Mouse (Mus musculus) hindbrain, postnatal 0 days (tissue): ENCODE results near the gene Slc43a1. TPM values are rescaled to one million over a fixed set of nuclear protein-coding genes. Genes with fewer than 3 reads are reported as not detected.

Source experiments
- ATAC-seq: fragments of 200-750 bp; cut with Nextera tagmentation; 2 replicates; pipeline ENCODE4 v1.8.0; 2017; ENCODE audit warnings: mild to moderate bottlenecking, moderate TSS enrichment, moderate library complexity
- DNase-seq: peaks from one replicate; pipeline ENCODE4 v3.0.0-alpha.2; 2015; ENCODE audit warnings: low spot score
- H3K27ac ChIP-seq: fragments of 300-500 bp; sonication (generic); 2 replicates; pipeline ENCODE4 v1.5.1; 2014; ENCODE audit warnings: mild to moderate bottlenecking
- H3K27me3 ChIP-seq: fragments of 300-500 bp; sonication (generic); 2 replicates; pipeline ENCODE4 v1.6.1; 2014; ENCODE audit warnings: low read length, mixed read lengths; ENCODE audit not compliant: insufficient read depth
- H3K36me3 ChIP-seq: fragments of 300-500 bp; sonication (generic); 2 replicates; pipeline ENCODE4 v1.6.1; 2014; ENCODE audit warnings: low read length, mixed read lengths; ENCODE audit not compliant: insufficient read depth
- H3K4me1 ChIP-seq: fragments of 300-500 bp; sonication (generic); 2 replicates; pipeline ENCODE4 v1.6.1; 2014; ENCODE audit warnings: antibody characterized with exemption, low read length, mixed read lengths; ENCODE audit not compliant: insufficient read depth
- H3K4me2 ChIP-seq: fragments of 300-500 bp; sonication (generic); 2 replicates; pipeline ENCODE4 v1.6.1; 2014; ENCODE audit warnings: low read depth, mild to moderate bottlenecking, low read length, moderate library complexity, mixed read lengths
- H3K4me3 ChIP-seq: fragments of 300-500 bp; sonication (generic); 2 replicates; pipeline ENCODE4 v1.5.1; 2014; ENCODE audit warnings: low read length
- H3K9ac ChIP-seq: fragments of 300-500 bp; sonication (generic); replicated peaks from 2 replicates; pipeline ENCODE4 v1.6.1; 2014; ENCODE audit warnings: mild to moderate bottlenecking, low read length, moderate library complexity, mixed read lengths
- H3K9me3 ChIP-seq: fragments of 300-500 bp; sonication (generic); 2 replicates; pipeline ENCODE4 v1.6.1; 2016; ENCODE audit warnings: low read length, mixed read lengths
- CTCF ChIP-seq: IDR thresholded peaks from 2 replicates; pipeline ENCODE4 v1.5.1; 2016; ENCODE audit warnings: antibody characterized with exemption, control low read depth, low read depth
- WGBS: fragments of 180-500 bp; shearing (Covaris S2); extraction: QIAGEN DNeasy Blood & Tissue Kit; methylation state at CpG from one replicate; pipeline ENCODE4 v1.1.7; 2014; 5-methylcytosine and 5-hydroxymethylcytosine counted together
- polyA plus RNA-seq: library from polyadenylated mRNA; unstranded; fragments of >200 nt; fragmentation: Nextera tagmentation; extraction: Ambion mirVana; gene quantifications from 2 replicates; pipeline ENCODE4 v1.2.1, GENCODE M21; 2015
- total RNA-seq: library from RNA; depleted of rRNA; stranded (reverse); fragments of >200 nt; gene quantifications from 2 replicates; pipeline ENCODE4 v1.2.3, GENCODE M21; 2014; rRNA removed

The Slc43a1 gene
- total RNA-seq (5.8 and 9.3 TPM in 2 replicates), polyA plus RNA-seq (1.3 and 1.5 TPM in 2 replicates)

DNA sequence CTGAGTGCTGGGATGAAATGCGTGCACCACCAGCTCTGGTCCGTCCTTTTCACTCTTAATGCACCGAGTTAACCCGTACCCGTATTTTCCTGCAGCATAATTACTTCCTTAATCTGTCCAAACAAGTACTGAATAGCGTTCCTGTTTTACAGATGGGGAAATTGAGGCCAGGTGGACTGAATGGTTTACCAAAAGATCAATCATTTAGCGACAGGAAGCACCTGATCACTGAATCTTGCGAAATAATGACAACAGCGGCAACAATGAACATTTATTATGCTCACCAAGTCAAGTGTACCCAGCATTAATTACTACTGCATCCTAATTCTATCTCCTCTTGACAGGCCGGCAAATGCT, at the start of gene Slc43a1:
TSS of gene Slc43a1 (plus strand) at position 258 of the 357 bp plus-strand sequence.
- Histone ChIP-seq H3K4me1 (peaks cover 11% of the 10 kb centered on the region; the same call in 1 of the 2 replicates), H3K4me3 (peak within 1 kb of the TSS; percentile 50), H3K9ac (peak within 1 kb of the TSS; percentile 38), H3K27me3 (peaks cover 26% of the 10 kb centered on the region), H3K4me2 (peak within 1 kb of the TSS; percentile 89), H3K36me3 (no peaks in the 10 kb centered on the region), H3K9me3 (no peaks in the 10 kb centered on the region), H3K27ac (no peak within 1 kb of the TSS)
- ATAC-seq (no peak), DNase-seq (no peak)
- no peak for TF ChIP-seq CTCF
- WGBS, result 21% methylated on average over 10 of the region's 10 CpGs

DNA sequence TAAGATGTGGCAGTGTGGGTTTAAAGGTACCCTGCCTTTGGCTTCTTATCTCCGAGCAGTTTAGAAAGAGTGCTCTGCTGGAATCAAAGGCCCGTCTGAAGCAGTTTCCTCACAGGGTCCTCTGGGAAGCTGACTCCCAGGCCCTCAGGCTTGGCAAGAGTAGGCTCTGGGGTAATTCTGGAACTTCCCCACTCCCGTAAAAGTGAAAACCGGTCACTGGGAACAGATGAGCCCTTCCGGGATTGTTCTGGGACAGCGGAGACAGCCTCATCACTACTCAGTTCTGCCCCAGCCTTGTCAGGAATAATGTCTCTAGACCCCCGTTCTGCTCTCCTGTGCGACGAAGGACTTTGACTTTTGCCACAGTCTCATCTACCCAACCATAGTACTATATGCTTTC, 48.2 kb upstream of the Slc43a1 start:
- H3K9me3 ChIP-seq, result no peaks in the 10 kb centered on the region
- H3K36me3 ChIP-seq, result no peaks in the 10 kb centered on the region
- DNase-seq, result no peak
- no peaks in the 10 kb centered on the region for H3K27me3 ChIP-seq
- no peak for TF ChIP-seq CTCF
- no peak overlapping the region for H3K4me2 ChIP-seq
- ATAC-seq, result no peak
- H3K27ac ChIP-seq, result no peak overlapping the region
- no peak overlapping the region for H3K4me3 ChIP-seq
- WGBS, result 61% methylated on average over 9 of the region's 9 CpGs
- H3K9ac ChIP-seq, result no peak overlapping the region
- no peaks in the 10 kb centered on the region for H3K4me1 ChIP-seq

DNA sequence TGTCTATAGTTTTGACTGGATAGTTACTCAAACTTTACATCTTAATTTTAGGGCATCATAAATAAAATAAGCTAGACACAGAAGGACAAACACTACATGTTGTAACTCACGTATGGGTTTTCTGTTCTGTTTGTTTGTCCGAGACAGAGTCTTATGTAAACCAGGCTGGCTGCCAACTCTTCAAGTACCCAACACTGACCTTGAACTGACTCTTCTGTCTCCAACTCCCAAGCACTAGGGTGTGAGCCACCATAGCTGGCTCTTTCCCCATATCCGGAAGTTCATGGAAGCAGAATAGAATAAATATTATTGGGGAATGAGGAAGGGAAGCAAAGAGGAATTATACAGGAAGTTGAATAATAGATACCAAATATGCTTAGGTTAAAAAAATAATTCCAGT, 46.1 kb upstream of the Slc43a1 start:
- no peak for ATAC-seq
- Histone ChIP-seq H3K27me3 (no peaks in the 10 kb centered on the region), H3K4me1 (no peaks in the 10 kb centered on the region), H3K9me3 (no peaks in the 10 kb centered on the region), H3K9ac (no peak overlapping the region), H3K36me3 (no peaks in the 10 kb centered on the region), H3K4me2 (no peak overlapping the region), H3K27ac (no peak overlapping the region), H3K4me3 (no peak overlapping the region)
- no peak for DNase-seq
- TF ChIP-seq CTCF, result no peak
- WGBS, result 76% methylated on average over 3 of the region's 3 CpGs

DNA sequence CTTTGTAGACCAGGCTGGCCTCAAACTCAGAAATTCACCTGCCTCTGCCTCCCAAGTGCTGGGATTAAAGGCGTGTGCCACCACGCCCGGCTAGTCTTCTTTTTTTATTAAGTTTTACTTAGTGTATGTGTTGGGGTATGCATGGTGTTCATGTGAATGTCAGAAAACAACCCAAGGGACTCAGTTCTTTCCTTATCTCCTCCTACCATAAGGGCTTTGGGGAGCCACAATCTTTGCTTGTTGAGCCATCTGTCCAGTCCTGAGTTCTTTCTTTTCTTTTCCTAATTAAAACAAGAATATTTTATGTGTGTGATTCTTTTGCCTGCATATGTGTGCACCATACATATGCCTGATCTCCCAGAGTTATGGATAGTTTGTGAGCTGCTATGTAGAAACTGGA, 45.5 kb upstream of the Slc43a1 start:
- no peaks in the 10 kb centered on the region for H3K27me3 ChIP-seq
- H3K9me3 ChIP-seq, result no peaks in the 10 kb centered on the region
- H3K4me1 ChIP-seq, result no peaks in the 10 kb centered on the region
- H3K4me3 ChIP-seq, result no peak overlapping the region
- 92% methylated on average over 3 of the region's 3 CpGs for WGBS
- no peaks in the 10 kb centered on the region for H3K36me3 ChIP-seq
- no peak for ATAC-seq
- H3K27ac ChIP-seq, result no peak overlapping the region
- H3K9ac ChIP-seq, result no peak overlapping the region
- no peak for TF ChIP-seq CTCF
- DNase-seq, result no peak
- H3K4me2 ChIP-seq, result no peak overlapping the region

DNA sequence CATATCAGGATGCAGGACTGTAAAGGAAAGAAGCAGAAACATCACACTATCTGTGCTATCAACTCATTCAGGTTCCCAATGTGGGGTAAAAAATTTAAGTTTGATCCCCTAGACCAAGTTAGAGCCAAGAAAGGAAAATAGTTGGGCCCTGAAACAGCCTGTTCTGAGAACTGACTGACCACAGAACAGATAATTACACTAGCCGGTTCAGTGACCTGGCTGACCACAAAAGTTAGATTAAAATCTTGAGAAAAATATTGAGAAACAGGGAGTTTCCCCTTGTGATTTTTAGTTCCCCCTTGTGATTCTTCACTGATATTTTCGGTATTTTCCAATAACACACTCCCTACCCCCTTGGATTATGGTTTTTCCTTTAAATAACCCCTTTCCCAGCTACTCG, 44.8 kb upstream of the Slc43a1 start:
- Histone ChIP-seq H3K27ac (no peak overlapping the region), H3K4me3 (no peak overlapping the region), H3K4me1 (no peaks in the 10 kb centered on the region), H3K36me3 (no peaks in the 10 kb centered on the region), H3K9me3 (no peaks in the 10 kb centered on the region), H3K9ac (no peak overlapping the region), H3K27me3 (no peaks in the 10 kb centered on the region), H3K4me2 (no peak overlapping the region)
- ATAC-seq, result no peak
- no peak for DNase-seq
- no peak for TF ChIP-seq CTCF
- WGBS, result 88% methylated on average over 3 of the region's 3 CpGs

DNA sequence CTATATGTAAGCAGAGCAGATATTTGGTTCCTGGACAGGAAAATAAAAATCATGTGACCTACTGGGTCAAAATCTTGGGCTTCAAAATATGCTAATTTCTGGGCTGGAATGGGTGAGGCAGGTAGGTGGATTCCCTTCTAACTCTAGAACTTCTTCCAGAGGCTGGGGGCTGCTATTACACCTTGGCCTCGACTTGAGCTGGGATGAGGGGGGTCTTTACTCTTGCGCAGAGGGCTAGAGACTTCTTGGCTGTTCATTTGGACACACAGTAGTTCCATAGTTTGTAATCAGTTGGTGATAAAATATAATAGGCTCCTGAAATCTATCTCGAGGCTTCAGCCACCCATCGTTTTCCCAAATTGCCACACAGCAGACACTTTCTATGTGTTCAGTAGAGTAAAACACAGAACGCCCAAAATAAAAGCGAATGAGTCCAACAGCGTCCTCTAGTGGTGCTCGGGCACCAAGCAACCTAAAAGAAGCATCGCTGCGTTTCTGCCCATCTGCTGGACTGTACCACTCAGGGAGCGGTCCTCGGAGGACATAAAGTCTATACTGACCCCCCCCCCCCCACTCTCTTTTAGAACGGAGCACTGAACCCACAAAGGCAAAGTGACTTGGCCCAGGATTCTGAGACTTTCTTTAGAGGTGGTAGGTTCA, 40.7 kb upstream of the Slc43a1 start:
- TF ChIP-seq CTCF, result peak; percentile 89
- DNase-seq (peak; percentile 93), ATAC-seq (peak; percentile 82)
- H3K36me3 ChIP-seq, result no peaks in the 10 kb centered on the region
- 9% methylated on average over 13 of the region's 13 CpGs for WGBS
- H3K4me1 ChIP-seq, result no peaks in the 10 kb centered on the region
- H3K9ac ChIP-seq, result peak overlapping the region; percentile 61
- no peaks in the 10 kb centered on the region for H3K9me3 ChIP-seq
- H3K27me3 ChIP-seq, result no peaks in the 10 kb centered on the region
- peak overlapping the region; percentile 62; the same call in 1 of the 2 replicates for H3K27ac ChIP-seq
- H3K4me2 ChIP-seq, result peak overlapping the region; percentile 99
- peak overlapping the region; percentile 62 for H3K4me3 ChIP-seq

DNA sequence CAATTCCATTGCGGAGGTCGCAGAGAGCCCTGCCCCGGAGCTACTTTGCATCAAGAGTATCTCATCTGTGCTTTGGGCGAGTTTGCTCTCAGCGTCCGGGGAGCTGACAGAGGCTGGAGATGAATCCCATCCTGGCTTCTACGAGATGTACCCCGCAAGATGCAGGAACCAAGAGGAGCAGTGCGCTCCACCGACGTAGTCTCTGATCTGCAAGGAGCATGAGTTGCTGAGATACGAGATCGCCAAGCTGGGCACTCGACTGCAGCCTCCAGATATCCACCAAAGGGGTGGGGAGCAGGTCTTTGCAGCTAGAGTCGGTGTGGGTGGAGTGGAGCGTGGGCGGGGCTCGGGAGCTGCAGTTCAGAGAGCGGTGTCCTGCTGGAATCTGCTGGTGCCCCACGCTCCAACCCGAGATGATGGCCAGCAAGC, 40.1 kb upstream of the Slc43a1 start, which contains the start of gene Ube2l6:
TSS of gene Ube2l6 (plus strand) at position 336 of the 429 bp plus-strand sequence.
- peak within 1 kb of the TSS; percentile 61 for H3K9ac ChIP-seq
- ATAC-seq, result peak; percentile 65
- H3K9me3 ChIP-seq, result no peaks in the 10 kb centered on the region
- H3K27ac ChIP-seq, result peak within 1 kb of the TSS; percentile 62
- peak within 1 kb of the TSS; percentile 99 for H3K4me2 ChIP-seq
- no peak for TF ChIP-seq CTCF
- H3K27me3 ChIP-seq, result no peaks in the 10 kb centered on the region
- WGBS, result under 1% methylated on average over 21 of the region's 21 CpGs
- peak; percentile 59 for DNase-seq
- peak within 1 kb of the TSS; percentile 62 for H3K4me3 ChIP-seq
- no peaks in the 10 kb centered on the region for H3K36me3 ChIP-seq
- H3K4me1 ChIP-seq, result no peaks in the 10 kb centered on the region
